Mouse (Mus musculus) midbrain, embryonic 12.5 days (tissue): ENCODE measurements at regions not wholly inside any gene's neighbourhood (a gene's known extent, or its start where the extent isn't known, plus 50 kb on each side); places are given as distances from the start of the nearest gene placed in this dataset.
"Not testable (repeated sequence)": the region's sequence is repeated elsewhere in the genome, so short reads cannot be mapped to it uniquely, and the experiment has no call there.

Source experiments
- ATAC-seq: fragments of 200-750 bp; cut with Nextera tagmentation; 2 replicates; pipeline ENCODE4 v1.8.0; 2017; ENCODE audit warnings: low read depth, moderate TSS enrichment, moderate library complexity; ENCODE audit not compliant: low FRiP score
- H3K27ac ChIP-seq: fragments of 300-500 bp; sonication (generic); replicated peaks from 2 replicates; pipeline ENCODE4 v1.5.1; 2016; ENCODE audit warnings: mild to moderate bottlenecking
- H3K27me3 ChIP-seq: fragments of 300-500 bp; sonication (generic); 2 replicates; pipeline ENCODE4 v1.6.1; 2016; ENCODE audit warnings: mild to moderate bottlenecking
- H3K36me3 ChIP-seq: fragments of 300-500 bp; sonication (generic); 2 replicates; pipeline ENCODE4 v1.6.1; 2016
- H3K4me1 ChIP-seq: fragments of 300-500 bp; sonication (generic); 2 replicates; pipeline ENCODE4 v1.6.1; 2016
- H3K4me2 ChIP-seq: fragments of 300-500 bp; sonication (generic); replicated peaks from 2 replicates; pipeline ENCODE4 v1.6.1; 2016; ENCODE audit warnings: mild to moderate bottlenecking, moderate library complexity
- H3K4me3 ChIP-seq: fragments of 300-500 bp; sonication (generic); 2 replicates; pipeline ENCODE4 v1.5.1; 2016; ENCODE audit warnings: mild to moderate bottlenecking
- H3K9ac ChIP-seq: fragments of 300-500 bp; sonication (generic); replicated peaks from 2 replicates; pipeline ENCODE4 v1.6.1; 2016; ENCODE audit warnings: mild to moderate bottlenecking, moderate library complexity
- H3K9me3 ChIP-seq: fragments of 300-500 bp; sonication (generic); 2 replicates; pipeline ENCODE4 v1.6.1; 2016; ENCODE audit warnings: mild to moderate bottlenecking
- WGBS: fragments of 180-500 bp; shearing (Covaris S2); methylation state at CpG from one replicate; pipeline ENCODE4 v1.1.7; 2016; 5-methylcytosine and 5-hydroxymethylcytosine counted together

- not testable (repeated sequence) for H3K36me3 ChIP-seq, ATAC-seq, H3K4me2 ChIP-seq, H3K9me3 ChIP-seq, H3K4me3 ChIP-seq, H3K9ac ChIP-seq, H3K27ac ChIP-seq
- 13% methylated on average over 8 of the region's 8 CpGs for WGBS
- Histone ChIP-seq H3K27me3 (peaks cover 44% of the 10 kb centered on the region), H3K4me1 (peaks cover 39% of the 10 kb centered on the region)
Measured at GRCm38 (mm10) chr15:84616880-84617279, 52.5 kb upstream of the Prr5 start.

GRCm38 (mm10) chr15:84613536-84614527 lies 55.6 kb upstream of the Prr5 start:
- H3K27ac ChIP-seq = no peak overlapping the region
- ATAC-seq = peak; percentile 69
- no peak overlapping the region for H3K4me3 ChIP-seq
- no peak overlapping the region for H3K4me2 ChIP-seq
- WGBS = 53% methylated on average over 17 of the region's 17 CpGs
- H3K9me3 ChIP-seq = no peaks in the 10 kb centered on the region
- H3K4me1 ChIP-seq = peaks cover 35% of the 10 kb centered on the region
- H3K9ac ChIP-seq = no peak overlapping the region
- H3K27me3 ChIP-seq = peaks cover 48% of the 10 kb centered on the region
- no peaks in the 10 kb centered on the region for H3K36me3 ChIP-seq

- WGBS = 6% methylated on average over 2 of the region's 2 CpGs
- Histone ChIP-seq H3K9ac (no peak overlapping the region), H3K4me3 (no peak overlapping the region), H3K27me3 (peaks cover 48% of the 10 kb centered on the region), H3K4me2 (no peak overlapping the region), H3K4me1 (peaks cover 31% of the 10 kb centered on the region), H3K9me3 (no peaks in the 10 kb centered on the region), H3K36me3 (no peaks in the 10 kb centered on the region), H3K27ac (no peak overlapping the region)
- no peak for ATAC-seq
Measured at GRCm38 (mm10) chr15:84612961-84613360, 55.3 kb upstream of the Rtl6 start.

GRCm38 (mm10) chr15:84609825-84610442 lies 52.3 kb upstream of the Rtl6 start:
- Histone ChIP-seq H3K36me3 (no peaks in the 10 kb centered on the region), H3K27me3 (peaks cover 31% of the 10 kb centered on the region), H3K27ac (peak overlapping the region; percentile 1; the same call in 1 of the 2 replicates), H3K4me3 (no peak overlapping the region), H3K4me2 (no peak overlapping the region), H3K4me1 (peaks cover 26% of the 10 kb centered on the region), H3K9ac (no peak overlapping the region), H3K9me3 (0 out of 2 replicates have a peak, but pooled peaks cover 5% of the 10 kb centered on the region)
- WGBS = 66% methylated on average over 15 of the region's 15 CpGs
- no peak for ATAC-seq

- no peak for ATAC-seq
Measured at GRCm38 (mm10) chr15:84609063-84609462, 51.4 kb upstream of the Rtl6 start.

More at GRCm38 (mm10) chr15:84609063-84609462, 51.4 kb upstream of the Rtl6 start:
- Histone ChIP-seq H3K27me3 (peaks cover 25% of the 10 kb centered on the region), H3K9ac (no peak overlapping the region), H3K9me3 (0 out of 2 replicates have a peak, but pooled peaks cover 5% of the 10 kb centered on the region), H3K36me3 (no peaks in the 10 kb centered on the region), H3K4me1 (peaks cover 25% of the 10 kb centered on the region), H3K4me2 (no peak overlapping the region), H3K27ac (no peak overlapping the region), H3K4me3 (no peak overlapping the region)
- WGBS = 81% methylated on average over 5 of the region's 5 CpGs
